Mouse (Mus musculus): Measurements from ENCODE around the gene Atrn. TPM values are rescaled to one million over a fixed set of nuclear protein-coding genes. Genes with fewer than 3 reads are reported as not detected.

Atrn gene
- polyA plus RNA-seq, 1 experiment = 14.0 TPM

DNA sequence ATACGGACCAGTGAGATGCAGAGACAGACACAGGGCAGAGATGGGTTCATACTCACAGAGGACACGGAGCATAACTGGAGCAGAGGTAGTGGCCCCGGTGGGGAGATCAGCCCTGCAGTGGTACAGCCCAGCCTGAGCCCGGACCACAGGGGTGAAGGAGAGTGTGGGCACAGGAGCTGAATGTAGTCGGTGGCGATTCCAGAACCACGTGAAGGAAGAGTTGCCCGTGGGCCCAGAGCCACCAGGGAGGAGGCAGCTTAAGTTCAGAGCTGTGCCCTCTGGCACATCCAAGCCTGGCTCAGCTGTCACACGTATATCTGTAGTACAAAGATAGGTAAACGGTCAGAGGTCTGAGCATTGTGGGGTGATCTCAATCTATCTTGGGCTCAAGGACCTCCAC is 166.2 kb downstream of the Atrn start:
- no peak for DNase-seq (ENCODE audit: low read depth)

Other genes starting within 250 kb of the Atrn start
- 63.9 and 87.7 TPM in 2 replicates for gene Ddrgk1, start 241.8 kb upstream of the Atrn start, polyA plus RNA-seq (2012; rRNA removed)
- 28.9 and 36.6 TPM in 2 replicates for gene Itpa, start 238.9 kb upstream of the Atrn start, polyA plus RNA-seq (2012; rRNA removed)
- gene Slc4a11, start 209.0 kb upstream of the Atrn start, polyA plus RNA-seq (2012; rRNA removed) = 6.0 and 7.1 TPM in 2 replicates
- 57.9 and 84.4 TPM in 2 replicates for gene 4930402H24Rik, start 89 bp upstream of the Atrn start, polyA plus RNA-seq (2012; rRNA removed)
- 30.3 and 35.7 TPM in 2 replicates for gene Gfra4, start 136.6 kb downstream of the Atrn start, polyA plus RNA-seq (2012; rRNA removed)
- 20.6 and 25.6 TPM in 2 replicates for gene Adam33, start 157.3 kb downstream of the Atrn start, polyA plus RNA-seq (2012; rRNA removed)
- 12.7 and 16.5 TPM in 2 replicates for gene Siglec1, start 180.3 kb downstream of the Atrn start, polyA plus RNA-seq (2012; rRNA removed)
- gene Hspa12b, start 220.8 kb downstream of the Atrn start, polyA plus RNA-seq (2012; rRNA removed) = 21.7 and 30.8 TPM in 2 replicates
- gene Gm11037, start 227.0 kb downstream of the Atrn start, polyA plus RNA-seq (2012; rRNA removed) = not detected in 2 replicates

Data from gonadal fat pad, adult 2 months (tissue).